Mouse (Mus musculus) lung, embryonic 15.5 days (tissue): Measurements from ENCODE around the gene Slc4a4. TPM values are rescaled to one million over a fixed set of nuclear protein-coding genes. Genes with fewer than 3 reads are reported as not detected.
"Not testable (repeated sequence)": the region's sequence is repeated elsewhere in the genome, so short reads cannot be mapped to it uniquely, and the experiment has no call there.

Source experiments
- ATAC-seq: fragments of 200-750 bp; cut with Nextera tagmentation; 2 replicates; pipeline ENCODE4 v1.8.0; 2017; ENCODE audit warnings: moderate number of reproducible peaks, borderline replicate concordance; ENCODE audit not compliant: low FRiP score, low TSS enrichment; ENCODE audit errors: extremely low read depth
- H3K27ac ChIP-seq: fragments of 300-500 bp; sonication (generic); 2 replicates; pipeline ENCODE4 v1.5.1; 2015; ENCODE audit warnings: moderate library complexity, mild to moderate bottlenecking, inconsistent platforms
- H3K27me3 ChIP-seq: fragments of 300-500 bp; sonication (generic); 2 replicates; pipeline ENCODE4 v1.6.1; 2015; ENCODE audit warnings: inconsistent platforms
- H3K36me3 ChIP-seq: fragments of 300-500 bp; sonication (generic); 2 replicates; pipeline ENCODE4 v1.6.1; 2015; ENCODE audit warnings: inconsistent platforms
- H3K4me1 ChIP-seq: fragments of 300-500 bp; sonication (generic); 2 replicates; pipeline ENCODE4 v1.6.1; 2015; ENCODE audit warnings: inconsistent platforms
- H3K4me2 ChIP-seq: fragments of 300-500 bp; sonication (generic); 2 replicates; pipeline ENCODE4 v1.6.1; 2015; ENCODE audit warnings: inconsistent platforms, mild to moderate bottlenecking, moderate library complexity
- H3K4me3 ChIP-seq: fragments of 300-500 bp; sonication (generic); 2 replicates; pipeline ENCODE4 v1.5.1; 2015; ENCODE audit warnings: mild to moderate bottlenecking, inconsistent platforms
- H3K9ac ChIP-seq: fragments of 300-500 bp; sonication (generic); 2 replicates; pipeline ENCODE4 v1.6.1; 2015; ENCODE audit warnings: inconsistent platforms
- H3K9me3 ChIP-seq: fragments of 300-500 bp; sonication (generic); 2 replicates; pipeline ENCODE4 v1.6.1; 2016; ENCODE audit warnings: inconsistent platforms
- WGBS: fragments of 180-500 bp; shearing (Covaris S2); methylation state at CpG from one replicate; pipeline ENCODE4 v1.1.7; 2015; 5-methylcytosine and 5-hydroxymethylcytosine counted together
- polyA plus RNA-seq: library from polyadenylated mRNA; unstranded; fragments of >200 nt; fragmentation: Nextera tagmentation; extraction: Ambion mirVana; gene quantifications from 2 replicates; pipeline ENCODE4 v1.2.1, GENCODE M21; 2015

Gene Slc4a4
- polyA plus RNA-seq, 1 experiment from 2014 or later: 5.4 TPM

DNA sequence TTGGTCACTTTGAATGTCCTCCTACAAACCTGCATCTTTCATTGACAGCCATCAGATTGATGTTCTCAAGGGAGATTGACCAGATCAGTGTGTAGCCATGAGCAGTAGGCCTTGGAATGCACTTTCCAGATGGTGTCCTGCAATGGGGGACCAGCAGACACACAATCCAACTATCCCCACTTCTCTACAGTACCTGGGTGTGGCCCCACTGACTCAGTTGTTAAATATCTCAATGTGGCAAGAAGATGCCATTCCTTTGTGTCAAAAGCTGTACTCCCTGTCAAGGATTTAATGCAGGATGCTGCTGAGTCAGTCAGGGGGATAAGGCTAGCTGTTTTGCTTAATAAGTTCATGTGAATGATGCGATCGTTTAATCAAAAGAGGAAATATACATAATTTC is 96.6 kb downstream of the Slc4a4 start:
- no peak overlapping the region for H3K9ac ChIP-seq
- no peak for ATAC-seq
- 89% methylated on average over 2 of the region's 2 CpGs for WGBS
- no peak overlapping the region for H3K4me2 ChIP-seq
- no peaks in the 10 kb centered on the region for H3K27me3 ChIP-seq
- H3K4me3 ChIP-seq: no peak overlapping the region
- H3K9me3 ChIP-seq: no peaks in the 10 kb centered on the region
- no peak overlapping the region for H3K27ac ChIP-seq
- H3K36me3 ChIP-seq: no peaks in the 10 kb centered on the region
- peaks cover 10% of the 10 kb centered on the region; the same call in 1 of the 2 replicates for H3K4me1 ChIP-seq

DNA sequence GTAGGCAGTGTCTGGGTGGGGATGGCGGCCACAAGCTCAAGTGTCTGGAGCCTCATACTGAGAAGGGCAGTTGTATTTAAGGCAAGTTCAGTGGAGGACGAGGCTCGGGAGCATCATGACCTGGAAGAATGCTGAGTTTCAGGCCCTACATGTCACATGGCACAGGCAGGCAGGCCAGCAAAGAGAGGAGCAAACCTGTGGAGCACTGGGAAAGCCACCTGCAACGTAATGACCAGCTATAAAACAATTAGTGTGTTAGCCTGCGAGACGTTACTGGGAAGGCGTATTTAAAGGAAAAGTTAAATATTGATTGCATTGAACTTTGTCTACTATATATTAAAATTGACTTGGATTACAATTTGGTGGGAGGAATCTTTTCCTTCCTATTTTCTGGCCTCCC is 97.0 kb downstream of the Slc4a4 start:
- Histone ChIP-seq H3K4me3 (no peak overlapping the region), H3K27ac (no peak overlapping the region), H3K9me3 (no peaks in the 10 kb centered on the region), H3K9ac (no peak overlapping the region), H3K36me3 (no peaks in the 10 kb centered on the region), H3K27me3 (no peaks in the 10 kb centered on the region), H3K4me1 (peaks cover 10% of the 10 kb centered on the region; the same call in 1 of the 2 replicates), H3K4me2 (no peak overlapping the region)
- ATAC-seq: no peak
- 90% methylated on average over 7 of the region's 7 CpGs for WGBS

DNA sequence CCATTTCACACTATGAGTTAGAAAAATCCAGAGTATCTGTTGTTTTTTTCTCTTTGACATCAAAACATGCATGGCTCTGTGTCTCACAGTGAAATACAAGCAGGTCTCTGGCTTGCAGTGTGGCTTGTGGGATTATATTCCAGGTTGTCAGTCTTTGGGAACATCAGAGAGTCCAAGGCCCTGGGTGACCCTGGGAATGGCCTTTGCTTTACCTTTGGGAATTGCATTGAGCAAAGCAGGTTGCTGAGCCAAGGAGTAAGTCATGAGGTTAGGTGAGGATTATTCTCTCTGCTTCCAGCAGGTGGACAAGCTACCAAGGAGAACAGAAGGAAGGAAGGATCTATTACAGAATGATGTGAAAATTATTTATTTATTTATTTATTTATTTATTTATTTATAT is 102.4 kb downstream of the Slc4a4 start:
- H3K4me3 ChIP-seq: no peak overlapping the region
- no peaks in the 10 kb centered on the region for H3K36me3 ChIP-seq
- H3K27me3 ChIP-seq: no peaks in the 10 kb centered on the region
- no peak for ATAC-seq
- no peak overlapping the region for H3K4me2 ChIP-seq
- no peak overlapping the region for H3K9ac ChIP-seq
- H3K4me1 ChIP-seq: 0 out of 2 replicates have a peak, but pooled peaks cover 2% of the 10 kb centered on the region
- no peak overlapping the region for H3K27ac ChIP-seq
- no peaks in the 10 kb centered on the region for H3K9me3 ChIP-seq

DNA sequence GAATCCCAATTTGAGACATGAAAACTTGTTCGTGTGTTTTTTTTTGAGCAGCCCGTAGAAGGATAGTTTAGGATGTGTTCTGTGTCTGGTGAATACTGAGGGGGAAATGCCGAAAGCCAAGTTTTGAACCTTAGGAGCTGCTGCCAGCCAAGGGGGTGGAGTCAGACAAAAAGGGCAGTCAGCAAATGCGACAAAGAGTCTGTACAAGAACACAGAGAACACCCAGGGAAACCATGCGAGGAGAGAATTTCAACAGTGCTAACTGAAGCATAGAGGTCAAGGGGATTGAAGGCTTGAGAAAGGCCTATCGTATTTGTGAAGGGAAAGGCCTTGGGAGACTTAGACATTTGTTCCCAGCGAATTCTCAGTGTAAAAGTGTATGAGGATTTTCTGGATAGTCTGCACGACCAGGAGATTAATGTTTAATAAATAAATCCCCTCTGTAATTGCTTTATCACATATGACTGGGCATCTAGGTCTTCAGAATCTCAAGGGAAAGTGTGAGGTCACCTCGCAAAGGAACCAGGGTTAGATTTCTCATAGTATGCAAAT is 103.7 kb downstream of the Slc4a4 start:
- Histone ChIP-seq H3K9ac (no peak overlapping the region), H3K27me3 (no peaks in the 10 kb centered on the region), H3K4me2 (no peak overlapping the region), H3K4me1 (0 out of 2 replicates have a peak, but pooled peaks cover 2% of the 10 kb centered on the region), H3K27ac (no peak overlapping the region), H3K9me3 (no peaks in the 10 kb centered on the region), H3K4me3 (no peak overlapping the region), H3K36me3 (no peaks in the 10 kb centered on the region)
- 69% methylated on average over 9 of the region's 9 CpGs for WGBS
- no peak for ATAC-seq

DNA sequence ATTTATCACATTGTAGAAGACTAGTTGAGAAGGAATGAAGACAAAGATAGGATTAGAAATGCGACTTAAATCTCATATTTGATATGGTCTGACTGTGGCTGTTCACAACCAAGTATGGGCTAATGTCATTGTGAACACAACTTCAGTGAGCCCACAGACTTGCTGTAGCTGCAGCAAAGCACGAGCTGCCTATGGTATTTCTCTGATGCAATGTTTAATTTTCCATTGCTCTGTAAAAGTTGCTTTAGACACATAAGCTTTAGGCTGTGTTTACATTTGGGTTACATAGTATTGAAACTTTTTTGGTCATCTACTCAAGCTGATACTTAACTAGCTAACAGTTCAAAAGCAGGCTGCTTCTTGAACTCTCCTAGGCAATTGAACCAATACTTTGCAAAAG is 104.7 kb downstream of the Slc4a4 start:
- H3K9ac ChIP-seq, ATAC-seq, H3K36me3 ChIP-seq, H3K4me1 ChIP-seq, H3K4me2 ChIP-seq, H3K27ac ChIP-seq, H3K4me3 ChIP-seq, H3K27me3 ChIP-seq, H3K9me3 ChIP-seq: not testable (repeated sequence)
- WGBS: 56% methylated on average over 2 of the region's 2 CpGs

DNA sequence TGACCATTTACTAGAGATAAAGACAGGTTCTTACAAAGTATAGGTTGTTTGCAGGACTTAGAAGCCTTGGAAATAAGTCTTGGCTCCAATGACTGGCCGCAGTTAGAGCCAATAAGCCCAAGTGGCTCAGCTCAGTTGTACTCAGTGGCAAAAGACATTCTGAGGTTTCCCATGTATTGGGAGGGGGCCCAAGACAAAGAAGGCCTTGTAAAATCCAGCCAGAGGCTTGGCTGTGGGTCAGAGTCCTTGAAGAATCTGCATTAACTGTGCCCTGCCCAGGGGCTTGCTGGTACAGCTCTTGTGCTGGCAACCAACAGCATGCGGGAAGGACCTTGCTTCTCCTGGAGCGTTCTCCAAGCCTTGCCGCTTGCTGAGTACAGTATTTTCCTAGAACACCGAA is 107.9 kb downstream of the Slc4a4 start:
- H3K4me1 ChIP-seq: 0 out of 2 replicates have a peak, but pooled peaks cover 2% of the 10 kb centered on the region
- H3K36me3 ChIP-seq: no peaks in the 10 kb centered on the region
- no peak for ATAC-seq
- whole genome bisulfite sequencing: 88% methylated on average over 5 of the region's 5 CpGs
- no peak overlapping the region for H3K27ac ChIP-seq
- no peak overlapping the region for H3K9ac ChIP-seq
- no peaks in the 10 kb centered on the region for H3K9me3 ChIP-seq
- no peak overlapping the region for H3K4me2 ChIP-seq
- H3K27me3 ChIP-seq: no peaks in the 10 kb centered on the region
- H3K4me3 ChIP-seq: no peak overlapping the region

DNA sequence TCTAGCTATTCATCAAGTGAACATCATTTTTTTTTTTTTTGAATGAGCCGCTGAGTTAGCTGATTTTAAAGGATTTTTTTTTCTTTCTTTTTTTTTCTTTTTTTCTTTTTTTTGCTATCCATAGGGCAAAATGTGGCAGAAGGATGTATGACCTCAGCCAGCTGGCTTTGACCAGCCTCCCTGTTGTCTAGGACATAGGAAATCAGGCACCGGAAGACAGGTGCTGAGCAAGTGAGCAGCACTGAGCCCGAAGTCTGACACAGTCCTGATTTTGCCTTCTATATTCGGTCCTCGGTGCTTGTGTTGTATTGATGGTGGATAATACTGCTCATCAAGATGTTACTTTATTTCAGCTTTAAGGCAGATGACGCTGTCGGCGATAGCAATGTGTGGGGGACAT is 109.6 kb downstream of the Slc4a4 start:
- Histone ChIP-seq H3K9ac (no peak overlapping the region), H3K9me3 (0 out of 2 replicates have a peak, but pooled peaks cover 2% of the 10 kb centered on the region), H3K27me3 (no peaks in the 10 kb centered on the region), H3K4me2 (no peak overlapping the region), H3K36me3 (no peaks in the 10 kb centered on the region), H3K4me1 (no peaks in the 10 kb centered on the region), H3K4me3 (no peak overlapping the region), H3K27ac (no peak overlapping the region)
- 97% methylated on average over 8 of the region's 8 CpGs for WGBS
- no peak for ATAC-seq

DNA sequence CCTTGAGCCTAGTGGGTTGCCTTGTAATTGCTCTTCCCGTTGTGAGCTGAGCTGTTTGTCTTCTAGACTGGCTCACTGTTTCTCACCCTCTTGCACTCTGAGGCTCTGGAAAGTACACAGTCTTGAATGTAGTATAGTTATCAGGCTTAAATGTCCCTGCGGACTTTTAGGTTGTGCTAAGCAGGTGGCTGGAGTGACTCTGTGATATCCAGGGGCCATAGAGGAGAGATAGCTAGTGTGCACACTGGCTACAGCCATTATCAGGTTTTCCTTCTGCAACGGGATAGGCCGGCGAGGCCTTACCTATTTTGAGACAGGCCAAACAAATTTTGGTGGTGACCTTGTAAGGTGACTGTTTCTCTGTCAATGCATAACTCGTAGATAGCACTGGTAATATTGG is 110.7 kb downstream of the Slc4a4 start:
- no peak for ATAC-seq
- no peaks in the 10 kb centered on the region for H3K36me3 ChIP-seq
- H3K4me2 ChIP-seq: no peak overlapping the region
- H3K4me3 ChIP-seq: no peak overlapping the region
- H3K9ac ChIP-seq: no peak overlapping the region
- 90% methylated on average over 6 of the region's 6 CpGs for WGBS
- 0 out of 2 replicates have a peak, but pooled peaks cover 2% of the 10 kb centered on the region for H3K9me3 ChIP-seq
- no peaks in the 10 kb centered on the region for H3K4me1 ChIP-seq
- H3K27me3 ChIP-seq: no peaks in the 10 kb centered on the region
- no peak overlapping the region for H3K27ac ChIP-seq

DNA sequence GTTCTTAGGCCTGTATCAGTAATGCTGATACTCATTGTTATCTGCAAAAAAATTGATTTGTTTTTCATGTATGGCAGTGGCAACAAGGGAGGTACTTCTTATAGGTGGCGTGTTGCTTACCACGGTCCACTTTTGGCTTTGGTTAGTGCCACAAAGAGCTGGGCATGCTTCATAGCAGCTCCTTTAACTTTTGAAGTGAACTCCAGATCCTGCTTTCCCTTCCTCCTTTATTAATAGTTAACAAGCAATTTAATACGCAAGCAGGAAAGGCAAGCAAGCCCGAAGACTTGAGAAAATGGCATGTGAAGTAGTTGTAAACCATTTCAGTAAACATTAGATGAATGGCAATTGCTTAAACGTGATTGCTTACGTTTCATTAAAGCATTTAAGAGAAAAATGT is 113.2 kb downstream of the Slc4a4 start:
- no peak for ATAC-seq
- Histone ChIP-seq H3K4me1 (no peaks in the 10 kb centered on the region), H3K36me3 (no peaks in the 10 kb centered on the region), H3K4me3 (no peak overlapping the region), H3K9me3 (0 out of 2 replicates have a peak, but pooled peaks cover 2% of the 10 kb centered on the region), H3K27me3 (no peaks in the 10 kb centered on the region), H3K27ac (no peak overlapping the region), H3K9ac (no peak overlapping the region), H3K4me2 (no peak overlapping the region)
- 87% methylated on average over 6 of the region's 6 CpGs for WGBS

DNA sequence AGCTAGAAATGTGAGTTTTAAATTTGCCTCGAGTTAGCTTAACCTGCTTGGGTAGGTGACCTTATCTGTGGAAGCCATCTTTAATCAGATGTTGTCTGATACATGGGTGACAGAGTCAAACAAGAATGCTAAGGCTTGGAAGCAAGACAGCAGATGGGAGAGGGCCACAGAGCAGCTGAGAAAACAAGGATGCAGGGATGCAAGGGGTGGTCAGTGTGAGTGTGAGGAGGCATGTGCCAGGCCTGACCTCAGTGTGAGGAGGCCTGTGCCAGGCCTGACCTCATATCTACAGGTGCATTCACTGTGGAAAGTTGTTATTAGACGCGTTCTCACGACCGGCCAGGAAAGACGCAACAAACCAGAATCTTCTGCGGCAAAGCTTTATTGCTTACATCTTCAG is 114.0 kb downstream of the Slc4a4 start:
- H3K36me3 ChIP-seq: no peaks in the 10 kb centered on the region
- no peak for ATAC-seq
- H3K4me2 ChIP-seq: no peak overlapping the region
- no peaks in the 10 kb centered on the region for H3K27me3 ChIP-seq
- no peak overlapping the region for H3K27ac ChIP-seq
- WGBS: 96% methylated on average over 7 of the region's 7 CpGs
- H3K4me3 ChIP-seq: no peak overlapping the region
- H3K9ac ChIP-seq: no peak overlapping the region
- no peaks in the 10 kb centered on the region for H3K4me1 ChIP-seq
- 0 out of 2 replicates have a peak, but pooled peaks cover 2% of the 10 kb centered on the region for H3K9me3 ChIP-seq

DNA sequence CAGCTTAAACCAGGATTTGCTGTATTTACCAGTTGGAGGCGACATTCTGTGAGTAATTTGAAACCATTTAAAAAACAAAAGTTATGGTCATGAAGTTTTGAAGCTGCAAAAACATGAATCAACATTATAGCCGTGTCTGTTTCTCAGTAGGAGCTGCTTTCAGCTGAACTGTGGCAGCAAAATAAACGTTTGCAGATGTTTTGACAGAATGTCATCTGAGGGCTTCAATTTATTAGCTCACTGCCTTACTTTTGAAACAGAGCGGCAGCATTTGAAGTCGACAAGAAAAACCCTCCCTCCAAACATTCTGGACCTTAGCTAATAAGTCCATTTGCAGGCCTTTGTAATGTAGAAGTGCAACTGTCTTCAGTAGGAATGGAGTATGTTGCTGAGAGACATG is 123.5 kb downstream of the Slc4a4 start:
- 34% methylated on average over 5 of the region's 5 CpGs for WGBS
- Histone ChIP-seq H3K4me3 (no peak overlapping the region), H3K4me1 (no peaks in the 10 kb centered on the region), H3K36me3 (no peaks in the 10 kb centered on the region), H3K27me3 (no peaks in the 10 kb centered on the region), H3K9ac (no peak overlapping the region), H3K27ac (no peak overlapping the region), H3K9me3 (no peaks in the 10 kb centered on the region), H3K4me2 (no peak overlapping the region)
- ATAC-seq: no peak

DNA sequence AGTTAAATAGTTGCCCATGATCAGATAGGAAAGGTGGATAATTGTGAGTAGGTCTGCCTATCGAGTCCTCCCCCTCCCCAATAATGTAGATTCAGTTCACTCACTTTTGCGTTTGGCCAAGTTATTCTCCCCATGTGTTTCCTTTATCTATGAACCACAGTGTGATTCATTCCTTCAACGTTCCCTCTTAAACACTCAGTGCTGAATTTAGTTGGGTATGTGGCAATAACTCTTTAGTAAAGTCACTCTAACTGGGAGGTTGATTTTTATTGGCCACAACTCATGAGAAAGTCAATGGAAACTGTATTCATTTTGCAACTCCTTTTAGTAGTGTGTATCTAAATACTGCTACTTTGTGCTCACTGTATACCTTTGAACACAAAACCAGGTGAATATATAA is 125.8 kb downstream of the Slc4a4 start:
- no peak overlapping the region for H3K27ac ChIP-seq
- no peaks in the 10 kb centered on the region for H3K4me1 ChIP-seq
- no peak overlapping the region for H3K4me3 ChIP-seq
- WGBS: 77% methylated on average over 3 of the region's 3 CpGs
- H3K36me3 ChIP-seq: no peaks in the 10 kb centered on the region
- no peak for ATAC-seq
- H3K4me2 ChIP-seq: no peak overlapping the region
- no peak overlapping the region for H3K9ac ChIP-seq
- H3K9me3 ChIP-seq: no peaks in the 10 kb centered on the region
- no peaks in the 10 kb centered on the region for H3K27me3 ChIP-seq

DNA sequence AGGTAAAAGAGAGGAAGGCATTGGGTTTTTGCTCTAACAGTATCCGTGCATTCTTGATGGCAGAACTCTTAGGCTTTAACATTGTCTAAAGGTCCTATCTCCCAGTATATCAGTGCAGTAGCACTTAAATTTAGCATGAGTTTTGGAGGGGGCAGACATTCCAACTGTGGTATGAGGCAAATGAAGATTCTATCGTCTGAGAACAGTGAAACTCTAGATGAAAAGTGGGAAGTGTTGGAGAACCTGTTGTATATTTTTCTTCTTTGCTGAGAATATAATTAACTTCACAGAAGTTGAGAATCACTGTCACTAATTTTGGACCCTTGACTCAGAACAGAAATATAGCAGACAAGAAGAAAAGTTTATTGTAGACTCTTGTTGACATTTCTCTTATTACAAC is 128.2 kb downstream of the Slc4a4 start:
- H3K9ac ChIP-seq: no peak overlapping the region
- no peaks in the 10 kb centered on the region for H3K9me3 ChIP-seq
- H3K27me3 ChIP-seq: no peaks in the 10 kb centered on the region
- no peaks in the 10 kb centered on the region for H3K36me3 ChIP-seq
- no peak overlapping the region for H3K4me3 ChIP-seq
- WGBS: 75% methylated on average over 2 of the region's 2 CpGs
- ATAC-seq: no peak
- H3K27ac ChIP-seq: no peak overlapping the region
- no peaks in the 10 kb centered on the region for H3K4me1 ChIP-seq
- no peak overlapping the region for H3K4me2 ChIP-seq
